Mouse (Mus musculus) heart, postnatal 0 days (tissue): ENCODE measurements at regions not wholly inside any gene's neighbourhood (a gene's known extent, or its start where the extent isn't known, plus 50 kb on each side); places are given as distances from the start of the nearest gene placed in this dataset.
A peak's percentile ranks its signal among the peaks of the same experiment; 100 is the strongest.

ENCODE experiments used
- ATAC-seq: fragments of 200-750 bp; cut with Nextera tagmentation; 2 replicates; pipeline ENCODE4 v1.8.0; 2017; ENCODE audit warnings: low read depth, moderate number of reproducible peaks, moderate library complexity; ENCODE audit not compliant: insufficient read depth
- DNase-seq: peaks from one replicate; pipeline ENCODE4 v3.0.0-alpha.2; 2016; ENCODE audit warnings: low spot score
- H3K27ac ChIP-seq: fragments of 300-500 bp; sonication (generic); 2 replicates; pipeline ENCODE4 v1.5.1; 2014; ENCODE audit warnings: low read depth, mild to moderate bottlenecking
- H3K27me3 ChIP-seq: fragments of 300-500 bp; sonication (generic); 2 replicates; pipeline ENCODE4 v1.6.1; 2014; ENCODE audit warnings: low read length, mixed read lengths; ENCODE audit not compliant: control insufficient read depth, insufficient read depth
- H3K36me3 ChIP-seq: fragments of 300-500 bp; sonication (generic); replicated peaks from 2 replicates; pipeline ENCODE4 v1.6.1; 2014; ENCODE audit warnings: low read length, mixed read lengths; ENCODE audit not compliant: control insufficient read depth, insufficient read depth
- H3K4me1 ChIP-seq: fragments of 300-500 bp; sonication (generic); 2 replicates; pipeline ENCODE4 v1.6.1; 2014; ENCODE audit warnings: antibody characterized with exemption; ENCODE audit not compliant: control insufficient read depth, insufficient read depth
- H3K4me2 ChIP-seq: fragments of 300-500 bp; sonication (generic); 2 replicates; pipeline ENCODE4 v1.6.1; 2014; ENCODE audit warnings: low read depth, mild to moderate bottlenecking, low read length, moderate library complexity
- H3K4me3 ChIP-seq: fragments of 300-500 bp; sonication (generic); 2 replicates; pipeline ENCODE4 v1.5.1; 2014; ENCODE audit warnings: low read depth, low read length
- H3K9ac ChIP-seq: fragments of 300-500 bp; sonication (generic); replicated peaks from 2 replicates; pipeline ENCODE4 v1.6.1; 2014; ENCODE audit warnings: low read depth, low read length, mixed read lengths
- H3K9me3 ChIP-seq: fragments of 300-500 bp; sonication (generic); replicated peaks from 2 replicates; pipeline ENCODE4 v1.6.1; 2016; ENCODE audit warnings: low read length; ENCODE audit not compliant: control insufficient read depth
- CTCF ChIP-seq: IDR thresholded peaks from 2 replicates; pipeline ENCODE4 v1.5.1; 2016; ENCODE audit warnings: antibody characterized with exemption, control low read depth, low read depth
- EP300 ChIP-seq: IDR thresholded peaks from 2 replicates; pipeline ENCODE4 v1.6.1; 2016; ENCODE audit warnings: antibody characterized with exemption, low read depth
- WGBS: fragments of 180-500 bp; shearing (Covaris S2); extraction: QIAGEN DNeasy Blood & Tissue Kit; methylation state at CpG from one replicate; pipeline ENCODE4 v1.1.7; 2014; 5-methylcytosine and 5-hydroxymethylcytosine counted together

GRCm38 (mm10) chr11:84642300-84643106 lies 117.2 kb upstream of the Lhx1 start:
- H3K4me1 ChIP-seq = peaks cover 5% of the 10 kb centered on the region; the same call in 1 of the 2 replicates
- peak; percentile 8 for DNase-seq
- H3K9me3 ChIP-seq = no peaks in the 10 kb centered on the region
- 2% methylated on average over 66 of the region's 67 CpGs for WGBS
- peak overlapping the region; percentile 81 for H3K4me2 ChIP-seq
- no peaks in the 10 kb centered on the region for H3K36me3 ChIP-seq
- ATAC-seq = peak; percentile 71
- peak overlapping the region; percentile 50 for H3K4me3 ChIP-seq
- TF ChIP-seq EP300 (no peak), CTCF (no peak)
- H3K27ac ChIP-seq = no peak overlapping the region
- peaks cover 51% of the 10 kb centered on the region for H3K27me3 ChIP-seq
- H3K9ac ChIP-seq = peak overlapping the region; percentile 42; the same call in 1 of the 2 replicates

GRCm38 (mm10) chr11:84641601-84642000 lies 116.3 kb upstream of the Lhx1 start:
- Histone ChIP-seq H3K4me3 (no peak overlapping the region), H3K27ac (no peak overlapping the region), H3K36me3 (no peaks in the 10 kb centered on the region), H3K9me3 (no peaks in the 10 kb centered on the region), H3K4me2 (no peak overlapping the region), H3K9ac (no peak overlapping the region), H3K4me1 (peaks cover 5% of the 10 kb centered on the region; the same call in 1 of the 2 replicates), H3K27me3 (peaks cover 52% of the 10 kb centered on the region)
- no peak for TF ChIP-seq EP300
- TF ChIP-seq CTCF = no peak
- WGBS = 33% methylated on average over 5 of the region's 5 CpGs
- ATAC-seq (no peak), DNase-seq (no peak)

GRCm38 (mm10) chr11:84638353-84638752 lies 113.0 kb upstream of the Lhx1 start:
- TF ChIP-seq CTCF (no peak), EP300 (no peak)
- Histone ChIP-seq H3K9me3 (no peaks in the 10 kb centered on the region), H3K4me1 (peaks cover 5% of the 10 kb centered on the region; the same call in 1 of the 2 replicates), H3K4me2 (no peak overlapping the region), H3K36me3 (no peaks in the 10 kb centered on the region), H3K27me3 (peaks cover 41% of the 10 kb centered on the region), H3K4me3 (no peak overlapping the region), H3K27ac (no peak overlapping the region), H3K9ac (no peak overlapping the region)
- WGBS = 19% methylated on average over 9 of the region's 9 CpGs
- DNase-seq = no peak
- ATAC-seq = no peak

- ATAC-seq (no peak), DNase-seq (no peak)
- WGBS = 54% methylated on average over 8 of the region's 8 CpGs
- Histone ChIP-seq H3K9me3 (no peaks in the 10 kb centered on the region), H3K4me3 (no peak overlapping the region), H3K4me2 (no peak overlapping the region), H3K27ac (no peak overlapping the region), H3K9ac (no peak overlapping the region), H3K27me3 (peaks cover 30% of the 10 kb centered on the region), H3K36me3 (no peaks in the 10 kb centered on the region), H3K4me1 (no peaks in the 10 kb centered on the region)
- TF ChIP-seq CTCF (no peak), EP300 (no peak)
Observed at GRCm38 (mm10) chr11:84637268-84637667, 111.9 kb upstream of the Lhx1 start.

- 0 out of 2 replicates have a peak, but pooled peaks cover 9% of the 10 kb centered on the region for H3K27me3 ChIP-seq
Observed at GRCm38 (mm10) chr11:84634990-84635389, 109.7 kb upstream of the Lhx1 start.

More at GRCm38 (mm10) chr11:84634990-84635389, 109.7 kb upstream of the Lhx1 start:
- H3K4me3 ChIP-seq = no peak overlapping the region
- H3K9ac ChIP-seq = no peak overlapping the region
- no peaks in the 10 kb centered on the region for H3K9me3 ChIP-seq
- ATAC-seq (no peak), DNase-seq (no peak)
- no peaks in the 10 kb centered on the region for H3K4me1 ChIP-seq
- 17% methylated on average over 3 of the region's 4 CpGs for WGBS
- H3K27ac ChIP-seq = no peak overlapping the region
- no peak overlapping the region for H3K4me2 ChIP-seq
- no peaks in the 10 kb centered on the region for H3K36me3 ChIP-seq
- no peak for TF ChIP-seq EP300
- TF ChIP-seq CTCF = no peak
